Mouse (Mus musculus) central nervous system, embryonic 11.5 days (tissue): ENCODE data around the gene Cetn4. TPM values are rescaled to one million over a fixed set of nuclear protein-coding genes. Genes with fewer than 3 reads are reported as not detected.

ENCODE experiments used
- polyA plus RNA-seq: library from polyadenylated mRNA; depleted of rRNA; stranded (reverse); fragments of >200 nt; gene quantifications from 2 replicates; pipeline ENCODE4 v1.2.3, GENCODE M21; 2012; rRNA removed

Cetn4 gene
- 2.6 and 2.9 TPM in 2 replicates for polyA plus RNA-seq

GRCm38 (mm10) chr3:37312370-37312941, at the start of gene Cetn4, which contains the start of gene Bbs12:
Gene Cetn4, minus strand, starts transcription at chr3:37312708.
Gene Bbs12, plus strand, starts transcription at chr3:37312554.

GRCm38 (mm10) chr3:37348221-37349165, 36.0 kb upstream of the Cetn4 start, which contains the start of gene Fgf2:
Gene Fgf2, plus strand, starts transcription at chr3:37348346.

Other genes starting within 250 kb of the Cetn4 start
- 0.43 and 0.55 TPM in 2 replicates for gene Adad1, start 249.2 kb downstream of the Cetn4 start, polyA plus RNA-seq
- 0.50 TPM in 1 of 2 replicates, not detected in the other for gene Il2, start 186.7 kb downstream of the Cetn4 start, polyA plus RNA-seq
- not detected in 2 replicates for gene Il21, start 80.1 kb downstream of the Cetn4 start, polyA plus RNA-seq
- 4.7 and 7.3 TPM in 2 replicates for gene Bbs12, start 154 bp downstream of the Cetn4 start, polyA plus RNA-seq
- 0.55 and 1.3 TPM in 2 replicates for gene Fgf2, start 35.6 kb upstream of the Cetn4 start, polyA plus RNA-seq
- 21.4 and 32.5 TPM in 2 replicates for gene Spata5, start 107.2 kb upstream of the Cetn4 start, polyA plus RNA-seq
- gene Nudt6, start 107.5 kb upstream of the Cetn4 start, polyA plus RNA-seq, result 3.7 and 5.2 TPM in 2 replicates